Mouse (Mus musculus): ENCODE data around the gene Kcns1.

DNA sequence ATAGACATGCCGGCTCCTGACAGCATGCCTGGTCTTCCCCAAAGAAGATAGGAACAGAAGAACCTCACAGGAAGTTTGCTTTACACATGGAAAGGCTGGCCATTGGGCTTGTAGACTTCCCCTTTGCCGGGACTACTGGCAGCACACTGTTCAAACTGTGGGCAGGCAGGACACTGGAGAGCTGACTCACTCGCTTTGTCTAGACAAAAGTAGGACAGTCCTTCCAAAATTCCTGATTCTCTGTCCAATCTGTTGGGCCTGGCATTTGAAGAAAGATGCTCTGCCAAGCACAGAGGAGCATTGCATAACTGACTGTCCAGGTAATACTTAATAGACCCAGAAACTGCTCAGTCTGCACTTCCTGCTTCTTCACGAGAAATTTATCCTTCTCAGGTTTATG, 35.8 kb upstream of the Kcns1 start:
- TF ChIP-seq POLR2A (IDR thresholded peaks at IDR 0.05; ENCODE audit: borderline replicate concordance, low read depth, low read length) = no peak
- no peak for TF ChIP-seq CTCF (IDR thresholded peaks at IDR 0.05; ENCODE audit: low read depth, low read length)
